Mouse (Mus musculus) limb, embryonic 11.5 days (tissue): ENCODE data around the gene Set. TPM values are rescaled to one million over a fixed set of nuclear protein-coding genes. Genes with fewer than 3 reads are reported as not detected.

Experiments used
- ATAC-seq: fragments of 200-750 bp; cut with Nextera tagmentation; 2 replicates; pipeline ENCODE4 v1.8.0; 2017; ENCODE audit warnings: low read depth; ENCODE audit not compliant: insufficient number of reproducible peaks, low FRiP score, low TSS enrichment
- DNase-seq: peaks from one replicate; pipeline ENCODE4 v3.0.0-alpha.2; 2015; ENCODE audit warnings: low spot score
- H3K27ac ChIP-seq: fragments of 300-500 bp; sonication (generic); replicated peaks from 2 replicates; pipeline ENCODE4 v1.5.1; 2014; ENCODE audit warnings: low read depth, mild to moderate bottlenecking, low read length
- H3K27me3 ChIP-seq: fragments of 300-500 bp; sonication (generic); 2 replicates; pipeline ENCODE4 v1.6.1; 2014; ENCODE audit warnings: mild to moderate bottlenecking, low read length, mixed read lengths; ENCODE audit not compliant: control insufficient read depth, insufficient read depth
- H3K36me3 ChIP-seq: fragments of 300-500 bp; sonication (generic); 2 replicates; pipeline ENCODE4 v1.6.1; 2014; ENCODE audit warnings: mild to moderate bottlenecking, low read length, moderate library complexity, mixed read lengths; ENCODE audit not compliant: control insufficient read depth, insufficient read depth
- H3K4me1 ChIP-seq: fragments of 300-500 bp; sonication (generic); 2 replicates; pipeline ENCODE4 v1.6.1; 2014; ENCODE audit warnings: low read length, mixed read lengths; ENCODE audit not compliant: control insufficient read depth, insufficient read depth
- H3K4me2 ChIP-seq: fragments of 300-500 bp; sonication (generic); 2 replicates; pipeline ENCODE4 v1.6.1; 2014; ENCODE audit warnings: low read depth, mild to moderate bottlenecking, moderate library complexity; ENCODE audit not compliant: severe bottlenecking
- H3K4me3 ChIP-seq: fragments of 300-500 bp; sonication (generic); 2 replicates; pipeline ENCODE4 v1.5.1; 2014; ENCODE audit warnings: low read depth, low read length
- H3K9ac ChIP-seq: fragments of 300-500 bp; sonication (generic); 2 replicates; pipeline ENCODE4 v1.6.1; 2014; ENCODE audit warnings: mild to moderate bottlenecking, low read length
- H3K9me3 ChIP-seq: fragments of 300-500 bp; sonication (generic); 2 replicates; pipeline ENCODE4 v1.6.1; 2016; ENCODE audit warnings: low read length; ENCODE audit not compliant: control insufficient read depth
- WGBS: fragments of 180-500 bp; shearing (Covaris S2); extraction: QIAGEN DNeasy Blood & Tissue Kit; methylation state at CpG from one replicate; pipeline ENCODE4 v1.1.7; 2014; 5-methylcytosine and 5-hydroxymethylcytosine counted together
- polyA plus RNA-seq: library from polyadenylated mRNA; unstranded; fragments of >200 nt; fragmentation: Nextera tagmentation; extraction: Ambion mirVana; gene quantifications from 2 replicates; pipeline ENCODE4 v1.2.1, GENCODE M21; 2014

Gene Set
- polyA plus RNA-seq = 780 and 808 TPM in 2 replicates

DNA sequence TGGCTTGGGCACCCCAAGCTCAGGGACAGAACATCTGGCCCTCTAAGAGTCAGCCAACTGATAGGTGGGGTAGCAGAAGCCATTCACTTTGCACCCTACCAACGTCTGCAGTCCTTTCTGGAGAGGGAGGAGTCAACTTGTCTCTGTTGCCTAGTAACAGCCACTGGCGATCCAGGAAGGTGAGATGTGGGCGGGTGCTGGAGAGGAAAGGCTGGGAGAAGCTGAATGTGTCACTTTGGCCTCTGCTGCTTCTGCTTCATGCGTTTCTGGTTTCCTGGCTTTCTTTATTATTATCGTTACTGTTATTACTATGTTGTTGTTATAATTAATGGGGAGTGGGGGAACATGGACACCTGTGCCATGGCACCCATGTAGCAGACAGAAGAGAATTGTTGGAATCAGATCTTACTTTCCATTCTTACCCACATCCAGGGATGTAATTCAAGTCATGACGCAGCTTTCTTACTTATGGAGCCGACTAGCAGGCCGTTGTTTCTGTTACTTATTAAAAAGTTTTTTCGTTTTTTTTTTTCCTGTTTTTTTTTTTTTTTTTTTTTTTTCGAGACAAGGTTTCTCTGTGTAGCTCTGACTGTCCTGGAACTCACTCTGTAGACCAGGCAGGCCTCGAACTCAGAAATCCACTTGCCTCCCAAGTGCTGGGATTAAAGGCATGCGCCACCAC is at the start of gene Set:
TSS of gene Set (plus strand) at position 156 of the 682 bp plus-strand sequence.
- 45% methylated on average over 12 of the region's 12 CpGs for WGBS
- ATAC-seq = 0 out of 2 replicates have a peak, but pooled peaks have one; percentile 55
- H3K4me2 ChIP-seq = no peak within 1 kb of the TSS
- peaks cover 5% of the 10 kb centered on the region; the same call in 1 of the 2 replicates for H3K4me1 ChIP-seq
- H3K36me3 ChIP-seq = no peaks in the 10 kb centered on the region
- no peak within 1 kb of the TSS for H3K27ac ChIP-seq
- no peaks in the 10 kb centered on the region for H3K9me3 ChIP-seq
- H3K4me3 ChIP-seq = no peak within 1 kb of the TSS
- no peaks in the 10 kb centered on the region for H3K27me3 ChIP-seq
- DNase-seq = peak; percentile 62
- no peak within 1 kb of the TSS for H3K9ac ChIP-seq

DNA sequence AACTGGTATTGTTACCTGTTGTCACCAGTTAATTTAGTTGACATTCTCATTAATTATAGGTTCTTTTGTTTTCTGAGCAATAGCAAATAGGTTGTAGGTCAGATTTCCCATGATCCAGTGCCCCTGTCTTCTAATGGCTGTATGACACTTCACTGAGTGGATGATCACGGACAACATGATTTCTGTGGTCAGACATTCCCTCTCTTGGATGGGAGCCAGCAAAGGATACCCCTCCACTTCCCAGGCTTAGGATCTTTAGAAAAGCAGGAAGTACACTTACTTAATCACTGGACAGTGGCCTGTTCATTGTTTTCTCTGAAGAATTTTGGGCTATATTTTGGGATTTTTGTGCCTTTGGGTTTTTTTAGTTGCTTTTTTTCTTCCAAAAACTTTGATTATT is 48.1 kb upstream of the Set start:
- Histone ChIP-seq H3K36me3 (peaks cover 34% of the 10 kb centered on the region), H3K4me1 (no peaks in the 10 kb centered on the region), H3K4me3 (no peak overlapping the region), H3K9ac (no peak overlapping the region), H3K27ac (no peak overlapping the region), H3K4me2 (no peak overlapping the region), H3K27me3 (no peaks in the 10 kb centered on the region), H3K9me3 (no peaks in the 10 kb centered on the region)
- ATAC-seq (no peak), DNase-seq (no peak)
- WGBS = 76% methylated on average over 1 of the region's 1 CpGs

DNA sequence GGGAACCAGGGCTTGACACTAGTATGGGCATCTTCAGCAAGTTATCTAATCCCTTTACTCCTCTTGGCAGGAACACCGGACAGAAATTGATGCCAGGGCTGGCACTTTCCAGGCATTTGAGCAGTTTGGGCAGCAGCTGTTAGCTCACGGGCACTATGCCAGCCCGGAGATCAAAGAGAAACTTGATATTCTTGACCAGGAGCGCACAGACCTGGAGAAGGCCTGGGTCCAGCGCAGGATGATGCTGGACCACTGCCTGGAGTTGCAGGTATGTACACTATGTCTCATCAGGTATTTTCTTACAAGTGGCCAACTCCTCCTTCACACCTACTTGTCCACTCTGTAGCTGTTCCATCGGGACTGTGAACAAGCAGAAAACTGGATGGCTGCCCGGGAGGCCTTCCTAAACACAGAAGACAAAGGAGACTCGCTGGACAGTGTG is 46.3 kb upstream of the Set start:
- H3K9me3 ChIP-seq = no peaks in the 10 kb centered on the region
- H3K4me3 ChIP-seq = no peak overlapping the region
- H3K4me2 ChIP-seq = no peak overlapping the region
- 94% methylated on average over 8 of the region's 8 CpGs for WGBS
- peaks cover 44% of the 10 kb centered on the region for H3K36me3 ChIP-seq
- no peaks in the 10 kb centered on the region for H3K4me1 ChIP-seq
- no peak for ATAC-seq
- H3K27ac ChIP-seq = no peak overlapping the region
- no peaks in the 10 kb centered on the region for H3K27me3 ChIP-seq
- no peak overlapping the region for H3K9ac ChIP-seq
- no peak for DNase-seq

DNA sequence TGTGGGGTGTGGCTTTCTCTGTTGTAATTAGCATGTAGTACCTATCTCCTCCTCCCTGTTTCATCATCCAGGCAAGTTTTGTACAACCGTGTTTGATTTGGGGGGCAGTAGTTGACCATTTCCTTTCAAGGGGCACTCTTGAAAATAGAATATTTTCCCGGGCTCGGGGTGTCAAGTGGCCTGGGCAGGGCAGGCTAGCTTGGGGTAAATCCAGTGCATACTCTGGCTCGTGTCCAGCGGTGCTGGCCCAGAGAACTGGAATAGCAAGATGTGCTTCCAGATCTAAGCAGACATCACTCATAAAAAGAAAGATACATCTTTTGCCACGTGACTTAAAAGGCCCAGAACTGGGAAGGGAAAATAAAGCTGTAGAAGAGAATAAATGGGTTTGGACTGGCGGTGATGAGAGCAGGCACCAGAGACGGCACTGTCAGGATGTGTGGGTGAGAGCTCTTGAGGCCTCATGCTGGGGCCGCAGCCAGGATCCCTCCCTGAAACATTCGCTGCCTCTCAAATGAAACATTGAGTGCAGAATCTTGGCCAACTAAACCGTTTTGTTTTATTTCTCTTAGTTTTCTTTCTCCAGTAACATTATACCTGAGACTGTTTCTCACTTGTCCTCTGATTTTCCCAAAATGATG is 42.7 kb upstream of the Set start:
- Histone ChIP-seq H3K27ac (no peak overlapping the region), H3K27me3 (no peaks in the 10 kb centered on the region), H3K4me2 (no peak overlapping the region), H3K4me1 (no peaks in the 10 kb centered on the region), H3K36me3 (peaks cover 45% of the 10 kb centered on the region), H3K9me3 (no peaks in the 10 kb centered on the region), H3K4me3 (no peak overlapping the region), H3K9ac (no peak overlapping the region)
- no peak for DNase-seq
- 88% methylated on average over 11 of the region's 11 CpGs for WGBS
- ATAC-seq = no peak

DNA sequence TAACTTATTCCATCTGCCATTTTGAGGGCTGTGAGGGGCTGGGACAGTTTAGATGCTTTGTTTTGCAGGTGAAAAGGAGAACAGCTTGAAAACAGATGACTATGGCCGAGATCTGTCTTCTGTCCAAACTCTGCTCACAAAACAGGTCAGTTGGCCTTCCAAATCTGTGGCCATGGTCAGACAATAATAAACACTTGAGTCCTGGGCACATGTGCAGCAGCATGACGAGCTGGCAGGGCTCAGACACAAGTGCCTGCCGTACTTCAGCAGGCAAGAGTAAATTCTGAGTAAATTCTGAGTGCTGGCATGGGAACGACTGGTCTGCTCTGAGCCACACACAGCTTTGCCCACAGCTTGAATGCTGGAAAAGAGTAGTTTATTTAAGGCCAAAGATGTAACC is 31.7 kb upstream of the Set start:
- H3K4me2 ChIP-seq = no peak overlapping the region
- H3K4me1 ChIP-seq = no peaks in the 10 kb centered on the region
- H3K9ac ChIP-seq = no peak overlapping the region
- WGBS = 84% methylated on average over 4 of the region's 4 CpGs
- H3K27me3 ChIP-seq = no peaks in the 10 kb centered on the region
- no peaks in the 10 kb centered on the region for H3K9me3 ChIP-seq
- ATAC-seq = no peak
- DNase-seq = no peak
- no peak overlapping the region for H3K4me3 ChIP-seq
- peaks cover 43% of the 10 kb centered on the region for H3K36me3 ChIP-seq
- H3K27ac ChIP-seq = no peak overlapping the region

DNA sequence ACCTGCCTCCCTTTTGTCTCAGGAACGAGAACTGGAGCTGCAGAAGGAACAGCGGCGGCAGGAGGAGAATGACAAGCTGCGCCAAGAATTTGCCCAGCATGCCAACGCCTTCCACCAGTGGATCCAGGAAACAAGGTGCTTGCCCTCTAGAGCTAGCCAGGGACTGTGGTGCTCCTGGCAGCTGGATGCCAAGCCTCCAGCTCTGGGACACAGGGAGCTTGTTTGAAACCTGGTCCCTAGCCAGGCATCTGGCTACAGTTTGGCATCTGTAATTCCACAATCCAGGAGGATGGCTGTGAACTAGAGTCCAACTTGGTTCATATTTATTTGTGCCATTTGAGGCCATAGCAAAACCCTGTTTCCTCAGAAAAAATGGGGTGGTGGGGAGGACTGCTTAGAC is 30.2 kb upstream of the Set start:
- DNase-seq (no peak), ATAC-seq (no peak)
- no peak overlapping the region for H3K9ac ChIP-seq
- no peaks in the 10 kb centered on the region for H3K9me3 ChIP-seq
- 94% methylated on average over 5 of the region's 5 CpGs for WGBS
- H3K4me1 ChIP-seq = no peaks in the 10 kb centered on the region
- peaks cover 45% of the 10 kb centered on the region for H3K36me3 ChIP-seq
- H3K27me3 ChIP-seq = no peaks in the 10 kb centered on the region
- H3K4me3 ChIP-seq = no peak overlapping the region
- H3K27ac ChIP-seq = no peak overlapping the region
- H3K4me2 ChIP-seq = no peak overlapping the region

DNA sequence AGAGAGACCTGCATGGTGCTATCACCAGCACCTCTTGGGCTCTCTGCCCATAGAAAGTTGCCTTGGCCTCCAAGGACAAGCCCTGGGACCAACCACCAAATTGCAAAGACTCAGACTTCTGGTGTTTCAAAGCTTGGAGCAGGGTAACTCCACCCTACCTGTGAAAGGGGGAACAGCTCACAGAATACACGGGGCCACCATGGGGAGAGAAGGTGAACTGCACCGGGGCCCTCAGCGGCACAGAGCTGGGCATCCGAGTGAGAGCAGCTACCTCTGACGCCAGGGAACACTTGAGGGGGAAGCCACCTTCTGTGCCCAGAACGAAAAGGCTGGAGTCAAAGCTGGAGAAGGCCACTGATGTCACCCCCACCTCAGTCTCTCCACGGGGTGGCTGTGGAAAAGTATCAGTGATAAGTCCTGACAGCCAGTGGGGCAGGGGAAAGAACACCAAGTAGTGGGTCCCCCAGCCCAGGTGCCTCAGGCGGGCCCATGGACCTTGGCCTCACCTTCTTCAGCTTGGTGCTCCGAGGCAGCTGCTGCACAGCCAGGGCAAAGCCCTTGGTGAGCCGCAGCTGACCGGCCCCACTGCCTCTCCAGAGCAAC is 24.8 kb upstream of the Set start:
- DNase-seq (peak; percentile 30), ATAC-seq (no peak)
- Histone ChIP-seq H3K4me1 (no peaks in the 10 kb centered on the region), H3K27ac (no peak overlapping the region), H3K27me3 (no peaks in the 10 kb centered on the region), H3K4me3 (no peak overlapping the region), H3K9me3 (no peaks in the 10 kb centered on the region), H3K4me2 (no peak overlapping the region), H3K9ac (no peak overlapping the region), H3K36me3 (peaks cover 27% of the 10 kb centered on the region)
- WGBS = 65% methylated on average over 11 of the region's 11 CpGs

DNA sequence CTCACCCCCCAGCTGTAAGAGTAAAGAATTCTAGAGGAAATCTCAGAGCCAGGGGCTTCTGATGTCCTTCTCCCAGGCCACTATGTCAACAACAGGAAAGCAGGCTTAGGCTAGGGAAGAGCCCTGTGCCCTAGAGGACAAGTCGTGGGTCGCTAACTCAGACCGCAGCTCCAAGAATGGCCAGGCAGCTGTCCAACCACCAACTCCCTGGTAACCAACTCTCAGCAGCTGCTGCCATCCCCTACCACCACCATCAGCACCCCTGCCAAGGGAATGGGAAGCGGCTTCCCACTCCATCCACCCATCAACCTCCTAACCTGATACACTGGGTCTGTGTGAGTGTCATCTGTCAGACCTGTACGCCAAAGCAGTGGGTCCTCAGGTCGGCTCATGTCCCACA is 24.2 kb upstream of the Set start:
- DNase-seq = no peak
- WGBS = 81% methylated on average over 6 of the region's 6 CpGs
- no peak for ATAC-seq
- no peak overlapping the region for H3K4me3 ChIP-seq
- peaks cover 23% of the 10 kb centered on the region for H3K36me3 ChIP-seq
- H3K27me3 ChIP-seq = no peaks in the 10 kb centered on the region
- no peak overlapping the region for H3K27ac ChIP-seq
- no peak overlapping the region for H3K4me2 ChIP-seq
- H3K9me3 ChIP-seq = no peaks in the 10 kb centered on the region
- H3K9ac ChIP-seq = no peak overlapping the region
- no peaks in the 10 kb centered on the region for H3K4me1 ChIP-seq
